Mouse (Mus musculus) spleen, adult 2 months (tissue): ENCODE results near the gene Tfap2e. TPM values are rescaled to one million over a fixed set of nuclear protein-coding genes. Genes with fewer than 3 reads are reported as not detected.

ENCODE experiments used
- DNase-seq, 2 experiments: peaks; one replicate each; pipeline versions ENCODE4 v3.0.0 to v3.0.0-alpha.2; 2012 to 2021; ENCODE audit warnings: low spot score in 2 of 2, low read depth in 1 of 2
- H3K27ac ChIP-seq: fragments of 200-500 bp; 2 replicates; pipeline ENCODE4 v1.5.1; 2012; ENCODE audit warnings: low read length, inconsistent platforms; ENCODE audit not compliant: insufficient read depth
- H3K27me3 ChIP-seq: fragments of 200-500 bp; 2 replicates; pipeline ENCODE4 v1.6.1; 2012; ENCODE audit warnings: mild to moderate bottlenecking, moderate library complexity, low read length, inconsistent platforms; ENCODE audit not compliant: control insufficient read depth, insufficient read depth
- H3K36me3 ChIP-seq: fragments of 200-500 bp; 2 replicates; pipeline ENCODE4 v1.6.1; 2012; ENCODE audit warnings: mild to moderate bottlenecking, low read length, inconsistent platforms; ENCODE audit not compliant: control insufficient read depth, insufficient read depth
- H3K4me1 ChIP-seq: fragments of 200-500 bp; 2 replicates; pipeline ENCODE4 v1.6.1; 2011; ENCODE audit warnings: inconsistent platforms; ENCODE audit not compliant: control insufficient read depth, insufficient read depth, insufficient read length
- H3K4me3 ChIP-seq: fragments of 200-500 bp; 2 replicates; pipeline ENCODE4 v1.5.1; 2011; ENCODE audit warnings: mild to moderate bottlenecking, inconsistent platforms; ENCODE audit not compliant: insufficient read depth, insufficient read length; ENCODE audit errors: extremely low read depth
- CTCF ChIP-seq: fragments of 200-500 bp; IDR thresholded peaks from 2 replicates; pipeline ENCODE4 v1.5.1; 2011; ENCODE audit warnings: mild to moderate bottlenecking, inconsistent platforms; ENCODE audit not compliant: insufficient read depth, insufficient read length, insufficient replicate concordance; ENCODE audit errors: extremely low read depth
- POLR2A ChIP-seq: fragments of 200-500 bp; IDR thresholded peaks from 2 replicates; pipeline ENCODE4 v1.6.1; 2011; ENCODE audit warnings: low read depth, low read length, inconsistent platforms
- WGBS: fragments of 180-500 bp; shearing (Covaris S2); methylation state at CpG from one replicate; pipeline ENCODE4 v1.1.7; 2018; 5-methylcytosine and 5-hydroxymethylcytosine counted together
- polyA plus RNA-seq: library from polyadenylated mRNA; depleted of rRNA; stranded (reverse); fragments of >200 nt; gene quantifications from 2 replicates; pipeline ENCODE4 v1.2.3, GENCODE M21; 2012

The Tfap2e gene
- polyA plus RNA-seq, 1 experiment = 0.05 TPM

- DNase-seq = no peak
- Histone ChIP-seq H3K4me3 (no peak overlapping the region), H3K4me1 (peaks cover 10% of the 10 kb centered on the region; the same call in 1 of the 2 replicates), H3K27me3 (no peaks in the 10 kb centered on the region), H3K36me3 (peaks cover 6% of the 10 kb centered on the region; the same call in 1 of the 2 replicates), H3K27ac (no peak overlapping the region)
- WGBS = 84% methylated on average over 4 of the region's 4 CpGs
- TF ChIP-seq CTCF (no peak), POLR2A (no peak)
These were observed 20.7 kb upstream of the Tfap2e start for GRCm38 (mm10) chr4:126756766-126757165.

- Histone ChIP-seq H3K27me3 (no peaks in the 10 kb centered on the region), H3K4me1 (peaks cover 10% of the 10 kb centered on the region; the same call in 1 of the 2 replicates), H3K4me3 (no peak overlapping the region), H3K36me3 (peaks cover 9% of the 10 kb centered on the region), H3K27ac (no peak overlapping the region)
- 78% methylated on average over 12 of the region's 12 CpGs for WGBS
- DNase-seq = no peak
- TF ChIP-seq CTCF (no peak), POLR2A (no peak)
These were observed 18.8 kb upstream of the Tfap2e start for GRCm38 (mm10) chr4:126754736-126755374.

GRCm38 (mm10) chr4:126754231-126754611 is 18.2 kb upstream of the Tfap2e start:
- H3K4me1 ChIP-seq = peaks cover 10% of the 10 kb centered on the region; the same call in 1 of the 2 replicates
- 4% methylated on average over 12 of the region's 12 CpGs for WGBS
- peak overlapping the region; percentile 94; the same call in 1 of the 2 replicates for H3K27ac ChIP-seq
- TF ChIP-seq POLR2A (no peak), CTCF (no peak)
- peaks cover 11% of the 10 kb centered on the region for H3K36me3 ChIP-seq
- DNase-seq = no peak
- H3K27me3 ChIP-seq = no peaks in the 10 kb centered on the region
- peak overlapping the region; percentile 96 for H3K4me3 ChIP-seq

- DNase-seq = peak; percentile 90 to 94
- Histone ChIP-seq H3K36me3 (peaks cover 11% of the 10 kb centered on the region), H3K27me3 (no peaks in the 10 kb centered on the region), H3K27ac (peak within 1 kb of the TSS; percentile 94), H3K4me3 (peak within 1 kb of the TSS; percentile 96), H3K4me1 (peaks cover 10% of the 10 kb centered on the region; the same call in 1 of the 2 replicates)
- TF ChIP-seq POLR2A (peak; percentile 76), CTCF (no peak)
- under 1% methylated on average over 70 of the region's 71 CpGs for WGBS
These were observed 17.5 kb upstream of the Tfap2e start, which contains the start of the genes Ncdn and AU040320 for GRCm38 (mm10) chr4:126753268-126754230. TSS of gene Ncdn (minus strand) at chr4:126753438. TSS of gene AU040320 (plus strand) at chr4:126753544.

- peaks cover 10% of the 10 kb centered on the region; the same call in 1 of the 2 replicates for H3K4me1 ChIP-seq
- DNase-seq = no peak
These were observed 16.6 kb upstream of the Tfap2e start for GRCm38 (mm10) chr4:126752608-126753141.

GRCm38 (mm10) chr4:126752024-126752607 is 16.1 kb upstream of the Tfap2e start:
- H3K4me1 ChIP-seq = peaks cover 10% of the 10 kb centered on the region; the same call in 1 of the 2 replicates
- H3K4me3 ChIP-seq = peak overlapping the region; percentile 96
- peaks cover 13% of the 10 kb centered on the region for H3K36me3 ChIP-seq
- TF ChIP-seq POLR2A (no peak), CTCF (no peak)
- no peak for DNase-seq
- H3K27ac ChIP-seq = no peak overlapping the region
- 31% methylated on average over 13 of the region's 13 CpGs for WGBS
- no peaks in the 10 kb centered on the region for H3K27me3 ChIP-seq

More at GRCm38 (mm10) chr4:126752608-126753141, 16.6 kb upstream of the Tfap2e start:
- WGBS = under 1% methylated on average over 23 of the region's 23 CpGs
- TF ChIP-seq CTCF = no peak
- TF ChIP-seq POLR2A = no peak
- Histone ChIP-seq H3K27me3 (no peaks in the 10 kb centered on the region), H3K36me3 (peaks cover 14% of the 10 kb centered on the region), H3K27ac (no peak overlapping the region), H3K4me3 (peak overlapping the region; percentile 96)
